Mouse (Mus musculus) MEL (cell line): ENCODE results near the gene C330021F23Rik. TPM values are rescaled to one million over a fixed set of nuclear protein-coding genes. Genes with fewer than 3 reads are reported as not detected.

Experiments used
- DNase-seq: peaks from one replicate; pipeline ENCODE4 v3.0.0; 2011; ENCODE audit warnings: low read depth, low spot score
- H3K27ac ChIP-seq: 2 replicates; pipeline ENCODE4 v1.5.1; 2012; ENCODE audit warnings: low read depth, mild to moderate bottlenecking, control low read depth, low read length, moderate library complexity; ENCODE audit not compliant: control insufficient read depth
- H3K27me3 ChIP-seq, 2 experiments: fragments of 150-350 bp in 1 of 2; sonication (generic) in 1 of 2; 2 replicates each; pipeline ENCODE4 v1.6.1; 2012; ENCODE audit warnings: low read length in 2 of 2, mild to moderate bottlenecking in 2 of 2, improper control_type of control experiment in 1 of 2, moderate library complexity in 1 of 2; ENCODE audit not compliant: insufficient read depth in 2 of 2, control insufficient read depth in 1 of 2
- H3K36me3 ChIP-seq, 2 experiments: 2 replicates each; pipeline ENCODE4 v1.6.1; 2012 to 2014; ENCODE audit warnings: low read length in 2 of 2, improper control_type of control experiment in 1 of 2, inconsistent platforms in 1 of 2, mild to moderate bottlenecking in 1 of 2; ENCODE audit not compliant: insufficient read depth in 2 of 2, control insufficient read depth in 1 of 2
- H3K4me1 ChIP-seq, 2 experiments: fragments of 150-350 bp in 1 of 2; sonication (generic) in 1 of 2; 2 replicates each; pipeline ENCODE4 v1.6.1; 2012; ENCODE audit warnings: low read length in 2 of 2, improper control_type of control experiment in 1 of 2, mild to moderate bottlenecking in 1 of 2; ENCODE audit not compliant: insufficient read depth in 2 of 2, control insufficient read depth in 1 of 2
- H3K4me3 ChIP-seq, 2 experiments: fragments of 150-350 bp in 1 of 2; sonication (generic) in 1 of 2; 2 replicates each; pipeline ENCODE4 v1.5.1; 2012; ENCODE audit warnings: low read depth in 2 of 2, low read length in 2 of 2, mild to moderate bottlenecking in 2 of 2, moderate library complexity in 2 of 2, control low read depth in 1 of 2, improper control_type of control experiment in 1 of 2; ENCODE audit not compliant: control insufficient read depth in 1 of 2, insufficient read depth in 1 of 2
- H3K79me2 ChIP-seq: 2 replicates; pipeline ENCODE4 v1.6.1; 2012; ENCODE audit warnings: mild to moderate bottlenecking, low read length, moderate library complexity; ENCODE audit not compliant: control insufficient read depth, poor library complexity, insufficient read depth
- H3K9ac ChIP-seq: 2 replicates; pipeline ENCODE4 v1.6.1; 2012; ENCODE audit warnings: low read depth, mild to moderate bottlenecking, control low read depth, low read length, moderate library complexity; ENCODE audit not compliant: control insufficient read depth, poor library complexity, severe bottlenecking
- H3K9me3 ChIP-seq: fragments of 150-350 bp; sonication (generic); replicated peaks from 2 replicates; pipeline ENCODE4 v1.6.1; 2012; ENCODE audit warnings: mild to moderate bottlenecking, low read length, improper control_type of control experiment, moderate library complexity; ENCODE audit not compliant: insufficient read depth
- BHLHE40 ChIP-seq: IDR thresholded peaks from 2 replicates; pipeline ENCODE4 v1.6.1; 2012; ENCODE audit warnings: low read depth, mild to moderate bottlenecking, inconsistent platforms, low read length, improper control_type of control experiment, borderline replicate concordance
- CHD2 ChIP-seq: IDR thresholded peaks from 2 replicates; pipeline ENCODE4 v1.6.1; 2011; ENCODE audit warnings: low read length, improper control_type of control experiment
- ELF1 ChIP-seq: IDR thresholded peaks from 2 replicates; pipeline ENCODE4 v1.6.1; 2014; ENCODE audit warnings: low read depth, mild to moderate bottlenecking, inconsistent platforms, low read length, improper control_type of control experiment, moderate library complexity
- EP300 ChIP-seq, 2 experiments: IDR thresholded peaks; 2 replicates each; pipeline ENCODE4 v1.6.1; 2011; ENCODE audit warnings: improper control_type of control experiment in 2 of 2, low read length in 2 of 2, low read depth in 1 of 2, mild to moderate bottlenecking in 1 of 2
- GABPA ChIP-seq: IDR thresholded peaks from 2 replicates; pipeline ENCODE4 v1.6.1; 2012; ENCODE audit warnings: low read depth, mild to moderate bottlenecking, inconsistent platforms, low read length, improper control_type of control experiment, moderate library complexity
- GATA1 ChIP-seq: IDR thresholded peaks from 2 replicates; pipeline ENCODE4 v1.6.1; 2011; ENCODE audit warnings: low read depth, low read length, improper control_type of control experiment
- HCFC1 ChIP-seq: IDR thresholded peaks from 2 replicates; pipeline ENCODE4 v1.6.1; 2012; ENCODE audit warnings: low read depth, mild to moderate bottlenecking, inconsistent platforms, low read length, improper control_type of control experiment, moderate library complexity
- MAZ ChIP-seq: IDR thresholded peaks from 2 replicates; pipeline ENCODE4 v1.6.1; 2012; ENCODE audit warnings: low read depth, mild to moderate bottlenecking, inconsistent platforms, low read length, improper control_type of control experiment
- MEF2A ChIP-seq: IDR thresholded peaks from 2 replicates; pipeline ENCODE4 v1.6.1; 2014; ENCODE audit warnings: low read depth, mild to moderate bottlenecking, inconsistent platforms, low read length, improper control_type of control experiment; ENCODE audit not compliant: poor library complexity, insufficient replicate concordance, severe bottlenecking; ENCODE audit errors: extremely low read depth
- MXI1 ChIP-seq: IDR thresholded peaks from 2 replicates; pipeline ENCODE4 v1.6.1; 2011; ENCODE audit warnings: mild to moderate bottlenecking, low read depth, low read length, improper control_type of control experiment
- MYC ChIP-seq: IDR thresholded peaks from 2 replicates; pipeline ENCODE4 v1.6.1; 2011; ENCODE audit warnings: low read depth, mild to moderate bottlenecking, low read length, improper control_type of control experiment, moderate library complexity
- NELFE ChIP-seq: IDR thresholded peaks from 2 replicates; pipeline ENCODE4 v1.6.1; 2011; ENCODE audit warnings: low read depth, low read length, improper control_type of control experiment
- POLR2A ChIP-seq, 2 experiments: IDR thresholded peaks; 2 replicates each; pipeline ENCODE4 v1.6.1; 2011 to 2012; ENCODE audit warnings: low read length in 2 of 2, mild to moderate bottlenecking in 2 of 2, control low read depth in 1 of 2, improper control_type of control experiment in 1 of 2, low read depth in 1 of 2, moderate library complexity in 1 of 2; ENCODE audit not compliant: control insufficient read depth in 1 of 2, insufficient read depth in 1 of 2, poor library complexity in 1 of 2
- POLR2AphosphoS2 ChIP-seq: IDR thresholded peaks from 2 replicates; pipeline ENCODE4 v1.6.1; 2011; ENCODE audit warnings: low read length, improper control_type of control experiment
- POLR2AphosphoS5 ChIP-seq: IDR thresholded peaks from 2 replicates; pipeline ENCODE4 v1.6.1; 2012; ENCODE audit warnings: low read depth, borderline replicate concordance, mild to moderate bottlenecking, inconsistent platforms, low read length, moderate library complexity, mixed read lengths
- RCOR1 ChIP-seq: IDR thresholded peaks from 2 replicates; pipeline ENCODE4 v1.6.1; 2012; ENCODE audit warnings: low read depth, mild to moderate bottlenecking, inconsistent platforms, low read length, improper control_type of control experiment
- UBTF ChIP-seq: IDR thresholded peaks from 2 replicates; pipeline ENCODE4 v1.6.1; 2012; ENCODE audit warnings: low read depth, mild to moderate bottlenecking, inconsistent platforms, low read length, improper control_type of control experiment, moderate library complexity, borderline replicate concordance; ENCODE audit not compliant: insufficient read depth
- ZMIZ1 ChIP-seq: IDR thresholded peaks from 2 replicates; pipeline ENCODE4 v1.6.1; 2012; ENCODE audit warnings: low read depth, mild to moderate bottlenecking, inconsistent platforms, low read length, improper control_type of control experiment, moderate library complexity
- polyA plus RNA-seq, 2 experiments: library from polyadenylated mRNA; stranded (reverse) in 1 of 2; unstranded in 1 of 2; fragments of >175 nt in 1 of 2; fragments of >200 nt in 1 of 2; gene quantifications; 2 replicates each; pipeline versions ENCODE4 v1.2.1 to v1.2.4; 2012; ENCODE audit warnings: low replicate concordance in 2 of 2, low read depth in 1 of 2; ENCODE audit not compliant: insufficient read length in 2 of 2, insufficient read depth in 1 of 2, missing spikeins in 1 of 2
- total RNA-seq: library from RNA; depleted of rRNA; stranded (reverse); fragments of 300-350 nt; gene quantifications from 2 replicates; pipeline ENCODE4 v1.2.3, GENCODE M21; 2012; rRNA removed

C330021F23Rik gene
- total and polyA plus RNA-seq, 3 experiments: 0.53 to 1.2 TPM; not detected in 1

DNA sequence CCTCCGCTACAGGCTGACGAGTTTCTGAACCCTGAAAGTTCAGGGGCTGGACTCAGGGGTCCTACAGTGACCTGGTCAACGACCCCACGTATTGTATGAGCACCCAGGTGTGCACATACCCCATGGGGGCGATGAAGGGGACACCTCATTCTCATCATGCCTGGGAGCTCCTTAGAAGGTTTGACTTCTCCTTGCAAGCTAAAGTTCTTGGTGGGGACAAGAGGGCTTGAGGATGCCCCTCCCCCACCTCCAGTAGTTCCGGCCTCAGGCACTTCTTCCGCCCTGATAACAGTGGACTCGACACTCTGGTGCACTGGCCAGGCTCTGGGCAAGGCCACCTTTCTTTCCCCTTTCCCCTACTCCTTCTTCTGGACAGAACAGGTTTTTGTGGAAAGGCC is 63.7 kb downstream of the C330021F23Rik start:
- Histone ChIP-seq H3K36me3 (peaks cover 5 to 20% of the 10 kb centered on the region in 2 experiments; a peak in 3 of 4 replicates), H3K4me3 (peak overlapping the region; percentile 85 to 87), H3K4me1 (peaks cover 8 to 16% of the 10 kb centered on the region in 2 experiments), H3K9me3 (no peaks in the 10 kb centered on the region), H3K79me2 (peaks cover 11% of the 10 kb centered on the region), H3K9ac (peak overlapping the region; percentile 85), H3K27ac (peak overlapping the region; percentile 20), H3K27me3 (no peaks in the 10 kb centered on the region)
- peak; percentile 80 for DNase-seq
- TF ChIP-seq POLR2AphosphoS2 (no peak), HCFC1 (peak; percentile 62), POLR2A (IDR thresholded peaks at IDR 0.05; ENCODE audit: control insufficient read depth in 1 of 2, insufficient read depth in 1 of 2, low read depth in 1 of 2, low read length in 2 of 2, poor library complexity in 1 of 2) (0 out of 4 replicates have a peak, but pooled peaks of 1 of the 2 experiments have one; percentile 42), BHLHE40 (no peak), EP300 (IDR thresholded peaks at IDR 0.05; ENCODE audit: low read depth in 1 of 2, low read length in 2 of 2) (peak; percentile 43 to 47), RCOR1 (no peak), MEF2A (no peak), UBTF (no peak), ELF1 (peak; percentile 75), POLR2AphosphoS5 (no peak), MXI1 (no peak), CHD2 (no peak; the same call in 1 of the 2 replicates), GATA1 (peak; percentile 64), GABPA (no peak), ZMIZ1 (no peak), MYC (no peak), NELFE (peak; percentile 45; the same call in 1 of the 2 replicates), MAZ (0 out of 2 replicates have a peak, but pooled peaks have one; percentile 10)

Other genes starting within 250 kb of the C330021F23Rik start
- gene A430078G23Rik, start 214.6 kb upstream of the C330021F23Rik start, total RNA-seq: 2.0 and 2.8 TPM in 2 replicates
- 1 to 10 TPM in 1 of 2 experiments, not detected in 1; 3.8 TPM for gene A430078G23Rik, start 214.6 kb upstream of the C330021F23Rik start, polyA plus RNA-seq
- gene Arhgef18, start 175.0 kb upstream of the C330021F23Rik start, total RNA-seq: 2.4 and 3.0 TPM in 2 replicates
- 1 to 10 TPM in 1 of 2 experiments, not detected in 1; 6.6 TPM for gene Arhgef18, start 175.0 kb upstream of the C330021F23Rik start, polyA plus RNA-seq
- gene Pex11g, start 100.3 kb upstream of the C330021F23Rik start, total RNA-seq: 0.20 and 0.35 TPM in 2 replicates
- gene Pex11g, start 100.3 kb upstream of the C330021F23Rik start, polyA plus RNA-seq: 1 to 10 TPM in 1 of 2 experiments, not detected in 1; 1.4 TPM
- gene Tex45, start 97.1 kb upstream of the C330021F23Rik start, total RNA-seq: 0.12 TPM in 1 of 2 replicates, not detected in the other
- gene Tex45, start 97.1 kb upstream of the C330021F23Rik start, polyA plus RNA-seq: under 1 TPM in 1 of 2 experiments, not detected in 1; 0.06 TPM
- 5.0 and 5.2 TPM in 2 replicates for gene Zfp358, start 74.9 kb upstream of the C330021F23Rik start, total RNA-seq
- gene Zfp358, start 74.9 kb upstream of the C330021F23Rik start, polyA plus RNA-seq: 10 to 100 TPM in 1 of 2 experiments, not detected in 1; 12.0 TPM
- gene Mcoln1, start 67.5 kb upstream of the C330021F23Rik start, total RNA-seq: 15.2 and 18.0 TPM in 2 replicates
- gene Mcoln1, start 67.5 kb upstream of the C330021F23Rik start, polyA plus RNA-seq: 10 to 100 TPM in 1 of 2 experiments, not detected in 1; 47.6 TPM
- 7.6 and 8.6 TPM in 2 replicates for gene Pnpla6, start 52.6 kb upstream of the C330021F23Rik start, total RNA-seq
- 10 to 100 TPM in 1 of 2 experiments, not detected in 1; 16.5 TPM for gene Pnpla6, start 52.6 kb upstream of the C330021F23Rik start, polyA plus RNA-seq
- gene Camsap3, start 19.3 kb downstream of the C330021F23Rik start, total RNA-seq: 0.36 and 0.62 TPM in 2 replicates
- gene Camsap3, start 19.3 kb downstream of the C330021F23Rik start, polyA plus RNA-seq: 1 to 10 TPM in 1 of 2 experiments, not detected in 1; 5.1 TPM
- gene Xab2, start 53.3 kb downstream of the C330021F23Rik start, total RNA-seq: 60.6 and 68.1 TPM in 2 replicates
- gene Xab2, start 53.3 kb downstream of the C330021F23Rik start, polyA plus RNA-seq: 10 to 100 TPM; 54.8 to 90.4 TPM
- gene Pet100, start 53.6 kb downstream of the C330021F23Rik start, total RNA-seq: 52.8 and 58.7 TPM in 2 replicates
- 10 to 100 TPM in 1 of 2 experiments, not detected in 1; 64.2 TPM for gene Pet100, start 53.6 kb downstream of the C330021F23Rik start, polyA plus RNA-seq
- gene Pcp2, start 57.6 kb downstream of the C330021F23Rik start, total RNA-seq: 0.29 and 0.54 TPM in 2 replicates
- under 1 TPM in 1 of 2 experiments, not detected in 1; 0.35 TPM for gene Pcp2, start 57.6 kb downstream of the C330021F23Rik start, polyA plus RNA-seq
- gene Stxbp2, start 63.0 kb downstream of the C330021F23Rik start, total RNA-seq: 81.1 and 82.1 TPM in 2 replicates
- gene Stxbp2, start 63.0 kb downstream of the C330021F23Rik start, polyA plus RNA-seq: 100 to 1,000 TPM; 117 to 186 TPM
- gene Retn, start 87.8 kb downstream of the C330021F23Rik start, total RNA-seq: 0.23 and 0.33 TPM in 2 replicates
- gene Retn, start 87.8 kb downstream of the C330021F23Rik start, polyA plus RNA-seq: 1 to 10 TPM in 1 of 2 experiments, not detected in 1; 1.1 TPM
- gene Mcemp1, start 97.8 kb downstream of the C330021F23Rik start, total RNA-seq: not detected in 2 replicates
- gene Mcemp1, start 97.8 kb downstream of the C330021F23Rik start, polyA plus RNA-seq: not detected
- gene Fcor, start 104.4 kb downstream of the C330021F23Rik start, total RNA-seq: 0.59 TPM in 1 of 2 replicates, not detected in the other
- gene Fcor, start 104.4 kb downstream of the C330021F23Rik start, polyA plus RNA-seq: under 1 TPM in 1 of 2 experiments, not detected in 1; 0.84 TPM
- 41.9 and 48.6 TPM in 2 replicates for gene Trappc5, start 108.3 kb downstream of the C330021F23Rik start, total RNA-seq
- 10 to 100 TPM in 1 of 2 experiments, not detected in 1; 43.0 TPM for gene Trappc5, start 108.3 kb downstream of the C330021F23Rik start, polyA plus RNA-seq
- not detected in 2 replicates for gene Fcer2a, start 126.2 kb downstream of the C330021F23Rik start, total RNA-seq
- under 1 TPM in 1 of 2 experiments, not detected in 1; 0.07 TPM for gene Fcer2a, start 126.2 kb downstream of the C330021F23Rik start, polyA plus RNA-seq
- gene Clec4g, start 152.7 kb downstream of the C330021F23Rik start, total RNA-seq: not detected in 2 replicates
- not detected for gene Clec4g, start 152.7 kb downstream of the C330021F23Rik start, polyA plus RNA-seq
- gene Cd209a, start 181.0 kb downstream of the C330021F23Rik start, total RNA-seq: not detected in 2 replicates
- not detected for gene Cd209a, start 181.0 kb downstream of the C330021F23Rik start, polyA plus RNA-seq